Mouse (Mus musculus) embryo, embryonic 10 days (tissue): Measurements from ENCODE around the gene Rnf123.

Source experiments
- DNase-seq: peaks from one replicate; pipeline ENCODE4 v3.0.0-alpha.2; 2015; ENCODE audit warnings: low spot score

The Rnf123 gene

DNA sequence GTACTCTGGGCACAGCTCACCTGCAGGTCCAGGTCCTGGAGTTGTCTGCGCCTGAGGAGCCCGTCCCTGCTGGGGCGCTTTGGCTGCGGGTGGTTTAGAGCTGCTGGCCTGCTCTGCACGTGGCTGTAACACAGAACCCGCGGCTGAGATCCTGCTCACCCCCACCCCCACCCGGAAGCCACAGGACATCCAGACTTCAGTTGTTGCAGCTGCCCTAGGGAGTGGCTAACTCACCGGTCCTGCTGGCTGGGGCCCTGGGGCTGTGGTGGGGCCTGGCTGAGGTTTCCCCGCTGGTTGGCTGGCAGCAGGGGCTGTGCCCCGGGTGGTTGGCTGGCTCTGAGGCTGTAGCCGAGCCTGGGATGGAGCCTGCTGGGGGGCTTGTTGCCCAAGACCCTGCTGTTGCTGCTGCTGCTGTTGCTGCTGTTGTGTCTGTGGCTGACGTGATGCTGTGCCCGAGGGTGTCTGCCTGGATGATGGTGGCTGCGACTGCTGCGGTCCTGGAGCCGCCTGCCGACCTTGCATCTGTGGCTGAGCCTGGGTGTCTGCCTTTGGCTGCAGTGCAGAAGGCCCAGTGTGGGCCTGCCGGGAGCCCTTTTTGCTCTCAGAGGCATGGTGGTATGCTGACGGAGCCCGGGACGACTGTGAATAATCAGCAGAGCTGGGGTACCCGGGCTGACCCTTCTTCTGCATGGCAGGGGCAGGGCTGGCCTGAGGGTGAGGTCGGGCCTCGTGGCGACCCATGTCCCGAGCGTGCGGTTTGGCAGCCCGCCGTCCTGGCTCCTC, 21.8 kb upstream of the Rnf123 start:
- peak; percentile 48 for DNase-seq

DNA sequence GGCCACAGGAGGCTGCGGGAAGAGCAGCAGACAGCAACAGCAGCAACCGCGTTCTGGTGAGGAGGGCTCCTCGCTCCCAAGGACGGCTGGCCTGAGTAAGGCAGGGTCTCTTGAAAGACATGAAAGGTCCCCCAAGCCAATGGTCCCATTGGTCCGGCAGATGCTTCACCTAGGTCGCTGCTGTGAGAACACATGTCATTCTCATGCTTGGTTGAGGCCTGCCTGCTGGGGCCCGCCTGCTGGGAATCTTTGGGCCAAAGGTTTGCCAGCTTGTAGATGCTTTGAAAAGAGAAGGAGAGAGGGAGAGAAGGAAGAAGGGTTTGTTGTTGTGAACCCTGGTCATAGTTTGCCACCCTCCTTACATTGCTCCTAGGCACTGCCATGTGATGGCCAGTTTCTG, 16.5 kb upstream of the Rnf123 start:
- DNase-seq: no peak

DNA sequence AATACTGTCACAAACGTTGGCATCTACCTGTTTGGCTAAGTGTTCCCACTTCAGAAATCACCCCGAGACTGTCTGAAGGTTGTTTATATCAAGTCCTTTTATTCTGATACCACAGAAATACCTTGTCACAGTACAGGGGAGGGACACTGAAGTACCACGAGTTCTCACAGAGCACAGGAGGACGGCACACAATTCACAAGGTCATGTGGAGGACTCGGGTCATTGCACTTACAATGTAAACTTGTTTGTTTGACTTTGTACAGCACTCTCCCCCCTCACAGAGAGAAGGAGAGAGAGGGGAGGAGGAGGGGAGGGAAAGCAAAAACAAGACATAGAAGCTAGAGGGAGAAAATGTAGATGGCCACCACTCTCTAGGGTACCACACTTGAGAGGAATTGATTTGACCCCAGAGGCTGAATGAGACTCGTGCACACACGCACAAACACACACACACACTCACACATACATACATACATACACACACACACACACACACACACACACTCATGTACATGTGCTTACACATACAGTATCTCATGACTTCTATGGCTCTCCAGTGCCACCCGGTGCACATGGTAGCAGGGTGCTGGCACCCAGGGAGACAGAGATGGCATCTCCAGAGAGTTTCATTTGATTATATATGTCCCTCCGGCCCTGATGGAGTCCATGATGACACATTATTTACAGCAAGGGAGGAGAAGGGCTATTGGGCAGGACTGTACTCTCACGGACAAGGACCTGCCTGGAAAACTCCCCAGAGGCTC, 13.0 kb upstream of the Rnf123 start:
- no peak for DNase-seq

DNA sequence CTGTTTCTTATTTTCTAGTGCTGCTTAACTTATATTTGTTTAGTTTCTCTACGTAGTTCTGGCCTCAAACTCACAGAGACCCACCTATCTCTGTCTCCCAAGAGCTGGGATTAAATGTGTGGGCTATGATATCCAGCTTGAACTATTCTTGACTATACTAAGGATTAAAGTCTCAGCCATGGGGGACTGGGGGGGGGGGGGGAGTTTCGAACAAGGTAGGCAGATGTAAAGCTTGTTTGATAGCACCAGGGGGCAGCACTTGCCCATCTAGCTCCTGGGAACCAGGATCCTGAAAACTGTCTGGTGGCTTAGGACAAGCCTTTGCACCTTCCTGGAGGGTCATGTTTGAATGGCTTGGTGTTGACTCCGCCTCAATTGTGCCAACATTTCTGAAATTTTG, 12.4 kb upstream of the Rnf123 start:
- peak; percentile 87 for DNase-seq

DNA sequence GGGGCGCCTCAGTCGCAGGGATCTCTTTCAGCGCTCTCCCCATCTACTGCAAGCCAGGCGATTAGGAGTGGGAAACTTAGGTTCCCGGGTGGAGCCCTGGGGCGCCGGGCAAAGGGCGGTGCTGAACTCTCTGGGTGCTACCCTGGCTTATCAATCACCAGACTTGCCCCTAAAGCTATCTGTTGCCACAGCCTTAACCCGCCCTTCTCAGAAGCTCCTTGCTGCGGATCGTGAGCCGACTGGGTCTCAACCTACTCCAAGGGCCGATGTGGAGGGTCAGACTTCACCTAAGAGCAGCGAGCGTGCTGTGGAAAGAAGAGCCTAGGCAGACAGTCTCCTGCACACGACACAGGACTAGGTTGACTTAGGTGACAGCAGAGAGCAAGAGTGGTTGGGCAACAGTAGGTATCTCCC, 11.9 kb upstream of the Rnf123 start:
- peak; percentile 47 for DNase-seq

DNA sequence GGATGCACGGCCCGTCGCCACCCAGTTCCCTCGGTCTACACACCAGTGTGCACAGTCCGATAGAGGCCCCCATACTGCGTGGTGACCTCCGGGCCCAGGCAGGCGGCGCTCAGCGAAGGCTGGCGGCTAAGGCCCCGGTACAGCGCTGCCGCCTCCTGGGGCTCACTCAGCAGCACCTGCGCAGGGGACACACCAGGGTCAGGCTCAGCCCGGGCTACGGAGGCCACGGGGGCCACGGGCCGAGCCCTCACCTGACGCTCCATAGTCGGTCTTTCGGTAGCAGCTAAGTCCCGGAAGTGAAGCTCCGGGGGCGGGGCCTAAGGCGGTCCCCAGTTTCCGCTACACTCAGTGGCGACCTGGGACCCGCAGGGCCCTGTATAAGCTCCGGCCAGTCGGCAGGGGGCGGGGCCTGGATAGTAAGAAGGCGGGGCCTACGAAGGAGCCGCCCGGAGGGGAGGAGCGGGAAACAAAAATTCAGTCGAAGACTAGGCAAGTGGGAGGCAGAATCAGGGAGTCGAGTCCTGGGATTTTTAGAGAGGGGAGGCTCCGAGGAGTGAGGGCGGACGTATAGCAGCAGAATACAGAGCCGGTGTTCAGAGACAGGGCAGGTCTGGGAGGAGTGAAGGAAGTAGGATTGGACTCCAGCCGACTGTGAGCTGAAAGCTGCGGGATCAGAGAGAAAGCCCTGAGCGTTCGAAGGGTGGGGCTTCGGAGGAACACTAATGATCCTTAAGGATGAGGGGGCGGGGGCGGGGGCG, 11.2 kb upstream of the Rnf123 start, which contains the start of gene Apeh:
TSS of gene Apeh (minus strand) at position 423 of the 758 bp plus-strand sequence.
- DNase-seq: peak; percentile 94

DNA sequence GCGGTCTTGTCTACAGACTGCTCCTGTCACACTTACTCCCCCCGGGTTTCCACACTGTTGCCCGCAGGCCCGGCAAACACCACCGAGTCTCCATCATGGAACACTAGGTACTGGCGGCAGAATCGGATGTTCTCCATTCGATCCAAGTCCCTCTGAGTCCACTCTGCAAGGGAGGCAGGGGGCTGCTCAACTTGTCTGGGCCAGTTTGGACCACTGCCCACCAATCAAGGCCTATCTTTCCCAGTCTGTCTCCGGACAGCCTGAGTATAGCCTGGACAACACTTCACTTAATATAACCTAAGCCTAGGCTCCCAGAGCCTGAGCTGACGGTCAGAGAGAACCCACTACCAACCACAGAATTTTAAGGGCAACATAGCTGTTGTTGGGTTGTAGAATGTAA, 10.4 kb upstream of the Rnf123 start:
- no peak for DNase-seq

DNA sequence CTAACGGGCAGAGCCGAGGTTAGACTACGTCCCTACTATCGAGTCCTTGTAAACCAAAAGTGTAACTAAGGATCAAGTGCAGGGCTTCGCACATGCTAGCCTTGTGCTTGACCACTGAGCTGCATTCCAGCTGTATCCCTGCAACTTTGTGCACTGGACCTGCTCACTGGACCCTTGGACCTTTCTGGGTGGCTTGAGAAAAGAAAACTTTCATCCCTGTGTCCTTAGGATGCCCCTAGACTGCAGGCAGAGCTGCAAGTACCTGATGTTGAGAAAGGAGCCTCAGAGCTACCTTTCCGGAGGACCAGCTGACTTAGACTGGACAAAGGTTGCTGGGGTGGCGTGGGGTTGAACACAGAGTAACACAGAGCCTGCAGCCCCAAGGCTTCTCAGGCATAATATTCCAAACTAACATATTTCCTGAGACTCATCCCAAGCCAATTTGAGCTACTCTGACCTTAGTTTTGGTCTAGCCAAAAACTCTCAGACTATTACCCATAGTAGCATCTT, 7.5 kb upstream of the Rnf123 start:
- DNase-seq: no peak

DNA sequence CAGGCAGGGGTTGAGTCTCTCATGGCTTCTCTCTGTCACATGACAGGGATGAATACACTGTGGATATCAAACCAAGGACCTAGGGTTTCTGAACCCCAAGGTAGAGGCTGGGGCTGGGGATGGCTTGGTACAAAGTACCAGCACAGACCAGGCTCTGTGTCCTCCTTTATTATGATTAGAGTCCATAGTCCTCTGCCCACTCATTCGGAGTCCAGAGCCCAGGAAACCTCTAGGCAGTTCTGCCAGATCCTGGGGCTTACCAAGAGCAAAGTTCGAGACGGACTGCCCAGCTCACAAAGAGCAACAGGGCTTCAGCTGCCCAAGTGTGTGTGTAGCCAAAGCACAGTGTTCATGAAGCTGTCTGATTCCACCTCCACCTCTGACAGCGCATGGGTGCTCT, 2.1 kb upstream of the Rnf123 start:
- DNase-seq: no peak

DNA sequence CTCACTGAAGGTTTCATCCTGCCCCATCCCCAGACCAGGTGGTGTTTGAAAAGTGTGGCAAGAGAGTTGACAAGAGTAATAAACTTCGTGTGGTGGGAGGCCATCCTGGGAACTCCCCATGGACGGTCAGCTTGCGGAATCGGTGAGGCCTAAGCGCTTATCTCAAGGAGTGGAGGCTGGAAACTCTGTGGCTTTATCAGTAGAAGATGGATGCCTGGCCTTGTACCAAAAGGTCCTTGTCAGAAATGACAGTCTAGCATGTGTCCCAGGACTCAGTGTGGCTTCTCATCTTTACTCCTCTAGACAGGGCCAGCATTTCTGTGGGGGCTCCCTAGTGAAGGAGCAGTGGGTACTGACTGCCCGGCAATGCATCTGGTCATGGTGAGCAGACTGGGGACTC, 415 bp upstream of the Rnf123 start:
- DNase-seq: no peak

DNA sequence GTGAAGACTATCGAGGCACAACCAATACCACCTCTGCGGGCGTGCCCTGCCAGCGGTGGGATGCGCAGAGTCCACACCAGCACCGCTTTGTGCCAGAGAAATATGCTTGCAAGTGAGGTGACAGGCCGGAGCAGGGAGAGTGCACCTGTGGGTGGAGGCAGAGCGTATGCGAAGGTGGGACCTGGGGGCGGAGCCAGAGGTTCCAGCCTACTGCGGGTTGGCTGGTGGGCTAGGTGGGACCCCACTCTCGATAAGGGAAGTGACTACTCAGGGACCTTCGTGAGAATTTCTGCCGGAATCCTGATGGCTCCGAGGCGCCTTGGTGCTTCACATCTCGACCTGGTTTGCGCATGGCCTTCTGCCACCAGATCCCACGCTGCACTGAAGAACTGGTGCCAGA, 597 bp downstream of the Rnf123 start:
- no peak for DNase-seq

DNA sequence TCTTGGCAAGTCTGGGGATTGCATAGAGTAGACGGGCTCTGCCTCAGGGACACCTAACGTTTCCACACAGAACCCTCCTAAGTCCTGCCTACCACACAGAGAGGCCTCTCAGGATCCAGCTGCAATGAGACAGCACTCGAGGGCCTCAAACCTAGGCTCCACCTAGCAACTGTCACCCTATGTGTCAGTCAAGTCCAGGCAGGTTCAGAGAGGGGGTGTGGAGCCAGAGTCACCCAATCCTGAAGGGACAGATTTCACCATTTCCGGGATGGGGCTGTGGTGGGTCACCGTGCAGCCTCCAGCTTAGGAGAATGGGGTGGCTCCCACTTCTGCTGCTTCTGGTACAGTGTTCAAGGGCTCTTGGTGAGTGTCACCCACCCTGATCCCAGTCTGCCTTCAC, 3.0 kb downstream of the Rnf123 start, which contains the start of gene Mst1:
TSS of gene Mst1 (plus strand) at position 269 of the 400 bp plus-strand sequence.
- peak; percentile 19 for DNase-seq

DNA sequence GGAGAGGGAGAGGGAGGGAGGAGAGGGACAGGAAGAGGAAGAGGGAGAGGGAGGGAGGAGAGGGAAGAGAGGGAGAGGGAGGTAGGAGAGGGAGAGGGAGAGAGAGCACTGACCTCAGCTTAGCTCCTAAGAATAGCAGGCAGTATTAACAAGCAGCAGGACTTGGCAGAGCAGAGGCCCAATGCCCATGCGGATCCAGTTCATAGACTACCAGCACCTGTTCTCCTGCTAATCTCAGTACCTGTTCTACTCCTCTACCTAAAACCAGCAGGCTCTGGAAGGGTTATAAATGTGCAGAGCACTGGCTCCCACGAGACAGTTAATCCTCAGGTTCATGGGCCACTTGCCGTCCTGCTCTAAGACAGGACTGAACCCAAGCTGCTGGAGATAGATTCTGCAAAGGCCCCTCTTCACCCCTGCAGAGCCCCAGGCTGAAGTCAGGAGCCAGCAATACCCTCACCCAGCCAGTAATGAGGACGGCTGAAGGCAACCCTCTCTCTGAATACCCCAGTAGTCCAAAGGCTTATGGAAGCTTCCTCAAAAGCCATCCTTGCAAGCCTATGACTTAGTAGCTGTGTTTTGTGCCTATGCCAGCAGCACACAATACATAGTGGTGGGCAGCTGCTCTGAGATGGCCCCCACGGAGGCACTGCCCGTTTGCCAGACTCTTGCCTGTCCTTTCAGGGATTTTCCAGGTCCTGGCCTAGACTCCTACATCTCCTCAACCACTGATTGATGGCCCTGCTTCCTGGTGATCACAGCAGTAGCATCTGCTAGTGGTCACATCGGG, 9.8 kb downstream of the Rnf123 start:
- no peak for DNase-seq

DNA sequence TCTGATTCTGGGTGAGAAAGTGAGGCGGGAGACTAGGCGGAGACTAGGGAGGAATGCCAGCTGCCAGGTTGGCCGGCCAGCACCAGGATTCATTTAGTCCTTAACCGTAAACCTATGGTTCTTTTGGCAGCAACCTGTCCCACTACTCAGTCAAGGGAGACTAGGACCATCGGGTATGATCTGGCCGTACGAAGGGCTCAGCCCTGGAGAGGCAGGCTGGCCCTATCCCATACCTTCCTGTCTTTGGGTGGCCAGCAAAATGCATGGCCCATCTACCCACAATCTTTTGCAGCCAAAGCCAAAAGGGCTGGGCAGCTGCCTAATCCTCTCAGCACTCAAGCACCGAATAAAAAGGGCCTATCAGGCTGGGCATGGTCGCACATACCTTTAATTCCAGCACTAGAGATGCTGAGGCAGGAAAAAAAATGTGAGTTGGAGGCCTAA, 10.6 kb downstream of the Rnf123 start:
- DNase-seq: no peak

DNA sequence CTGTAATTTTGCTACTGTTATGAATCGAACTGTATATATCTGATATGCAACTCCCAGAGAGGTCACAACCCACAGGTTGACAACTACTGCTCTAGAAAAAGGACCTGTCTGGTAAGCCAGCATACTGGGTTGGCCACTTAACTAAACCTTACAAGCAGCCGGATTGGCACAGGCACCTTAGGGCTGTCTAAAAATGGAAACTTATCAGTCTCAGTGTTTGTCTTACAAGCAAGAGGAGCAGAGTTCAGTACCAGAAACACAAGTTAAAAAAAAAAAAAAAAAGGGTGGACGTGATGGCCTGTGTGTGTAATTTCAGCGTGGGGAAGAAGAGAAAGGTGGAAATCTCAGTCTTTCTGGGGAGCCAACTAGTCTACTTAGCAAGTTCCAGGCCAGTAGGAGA, 11.3 kb downstream of the Rnf123 start:
- DNase-seq: no peak

DNA sequence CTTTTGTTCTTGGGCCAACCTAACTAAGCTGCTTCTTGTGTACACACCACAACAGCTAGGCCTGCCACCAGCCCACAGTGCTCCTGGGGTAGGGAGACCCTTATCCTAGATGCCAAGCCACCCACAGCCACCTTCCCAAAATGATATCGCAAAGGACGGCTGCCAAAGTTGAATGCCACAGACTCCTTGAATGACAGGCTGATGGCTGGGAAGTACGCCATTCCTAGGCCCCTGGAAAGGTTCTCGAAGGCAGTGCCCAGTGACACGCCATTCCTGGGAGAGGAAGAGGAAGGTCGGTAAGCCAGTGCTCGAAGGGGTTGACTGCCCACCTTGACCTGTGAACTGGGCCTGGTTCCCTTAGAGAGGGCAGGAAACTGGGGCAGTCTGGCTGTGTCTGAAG, 13.6 kb downstream of the Rnf123 start:
- no peak for DNase-seq

DNA sequence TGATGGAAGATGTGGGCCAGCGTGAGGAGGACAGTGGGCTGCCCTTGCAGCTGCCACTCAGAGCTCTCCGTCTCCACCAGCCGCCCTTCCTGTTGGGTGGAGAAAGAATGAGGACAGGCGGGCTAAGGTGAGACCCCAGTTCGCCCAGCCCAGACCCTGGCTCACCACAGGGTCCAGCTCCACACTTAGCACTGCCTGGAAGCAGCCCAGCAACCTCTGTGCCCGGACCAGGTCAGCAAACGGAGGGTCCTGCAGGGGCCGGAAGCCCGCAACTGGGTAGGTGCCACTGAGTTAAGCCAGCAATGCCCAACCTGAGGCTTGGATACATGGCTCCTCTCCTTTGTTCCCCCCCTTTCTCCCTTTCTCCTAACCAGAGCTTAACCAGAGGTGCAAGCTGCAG, 14.1 kb downstream of the Rnf123 start:
- no peak for DNase-seq

DNA sequence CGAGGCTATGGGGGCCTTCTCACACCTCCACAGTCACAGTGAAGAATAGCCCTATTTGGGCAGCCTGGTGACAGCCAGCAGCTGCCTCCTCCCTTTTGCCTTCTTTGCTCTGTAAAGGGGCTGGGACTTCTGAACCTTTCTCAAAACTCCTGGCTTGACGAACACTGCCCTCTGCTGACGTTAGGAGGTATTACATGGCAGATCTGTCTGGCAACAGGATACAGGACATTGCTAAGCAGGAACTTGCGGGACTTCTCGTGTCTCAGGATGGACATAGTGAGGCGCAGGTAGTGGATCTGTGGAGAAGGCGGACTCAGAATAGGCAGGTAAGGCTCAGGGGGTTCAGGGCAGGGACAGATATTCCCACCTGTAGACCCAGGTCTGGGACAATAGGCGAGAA, 15.2 kb downstream of the Rnf123 start:
- DNase-seq: peak; percentile 91

DNA sequence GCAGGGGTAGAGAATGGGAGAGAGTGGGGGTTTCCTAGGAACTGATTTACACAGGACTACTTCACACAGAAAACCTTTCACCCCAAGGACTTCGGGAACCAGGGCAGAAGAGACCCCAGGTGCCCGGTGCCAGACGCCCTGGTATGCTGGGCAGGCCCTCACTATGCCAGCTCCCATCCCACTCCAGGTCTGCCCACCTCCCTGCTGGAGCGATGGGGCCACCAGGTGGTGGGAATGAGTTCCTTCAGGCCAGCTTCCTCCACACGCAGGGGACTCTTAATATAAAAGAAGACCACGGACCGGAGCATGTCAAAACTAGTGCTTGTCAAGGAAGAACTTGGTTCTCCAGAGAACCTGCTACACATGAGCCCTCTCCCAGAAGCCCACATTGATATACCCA, 15.9 kb downstream of the Rnf123 start:
- no peak for DNase-seq

DNA sequence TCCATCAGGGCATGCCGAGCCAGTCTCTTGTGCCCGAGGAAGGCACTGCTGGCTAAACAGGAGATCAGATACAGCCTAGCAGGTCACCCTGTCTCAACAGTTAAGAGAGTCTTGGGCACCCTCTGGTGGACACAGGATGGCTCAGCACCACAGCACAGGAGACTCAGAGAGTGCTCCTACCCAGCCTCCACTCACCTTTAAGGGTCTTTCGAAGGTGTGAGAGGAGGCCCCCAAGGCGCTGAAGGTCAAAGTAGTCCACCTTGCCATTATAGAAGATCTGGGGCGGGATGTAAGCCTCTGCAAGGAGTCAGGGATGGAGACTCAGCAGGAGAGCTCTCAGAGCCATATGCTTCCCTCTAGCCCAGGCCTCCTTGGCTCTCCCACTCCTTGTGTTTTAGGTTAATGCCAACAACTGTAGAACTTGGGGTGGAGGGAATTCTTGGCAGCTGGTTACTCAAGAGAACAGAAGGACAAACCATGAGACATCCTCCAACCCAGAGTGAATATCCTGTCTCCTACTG, 17.6 kb downstream of the Rnf123 start:
- DNase-seq: peak; percentile 81

DNA sequence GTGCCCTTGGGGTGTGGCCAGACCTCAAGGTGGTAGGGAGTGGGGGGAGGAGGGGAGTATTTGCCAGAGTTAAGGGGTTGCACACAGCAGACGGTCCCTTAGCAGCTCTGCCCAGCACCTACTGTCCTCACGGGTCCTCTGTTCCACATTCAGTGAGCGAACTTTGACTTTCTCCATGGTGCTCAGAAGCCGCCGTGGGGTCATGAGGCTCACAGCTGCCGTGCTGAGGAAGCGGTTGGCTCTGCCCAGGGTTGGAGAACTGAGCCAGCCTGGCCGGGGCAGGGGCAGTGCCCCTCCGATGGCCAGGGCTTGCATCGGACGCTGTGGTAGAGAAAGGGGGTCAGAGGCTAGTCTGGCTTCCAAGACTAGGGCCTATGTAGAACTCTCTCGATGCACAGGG, 19.8 kb downstream of the Rnf123 start:
- no peak for DNase-seq
